Mouse (Mus musculus): ENCODE results near the gene Kdelr3. TPM values are rescaled to one million over a fixed set of nuclear protein-coding genes. Genes with fewer than 3 reads are reported as not detected.
A peak's percentile ranks its signal among the peaks of the same experiment; 100 is the strongest.

Kdelr3 gene
- total and polyA plus RNA-seq, 3 experiments: 4.3 to 14.2 (median 4.8) TPM

DNA sequence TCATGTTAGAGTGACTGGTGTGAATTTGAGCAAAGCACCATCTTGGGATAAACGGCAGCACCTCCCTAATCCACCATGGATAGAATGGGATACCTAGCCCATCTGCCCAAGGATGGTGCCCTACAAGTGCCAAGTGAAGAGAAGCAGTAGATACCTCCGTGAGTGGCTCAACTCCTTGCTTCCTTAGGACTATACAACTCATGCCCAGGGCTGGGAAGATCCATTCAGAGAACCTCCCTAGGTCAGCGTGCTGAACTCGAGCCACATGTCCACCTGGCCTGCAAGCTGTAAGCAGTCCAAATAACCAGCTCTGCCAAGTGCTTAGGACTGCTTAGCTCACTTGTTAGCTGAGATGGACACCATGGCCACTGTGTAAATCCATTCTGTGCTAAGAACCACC, 11.0 kb downstream of the Kdelr3 start:
- no peak overlapping the region for H3K4me3 ChIP-seq
- peaks cover 4% of the 10 kb centered on the region for H3K4me1 ChIP-seq (ENCODE audit: control insufficient read depth, insufficient read depth, low read length)
- DNase-seq: no peak
- no peaks in the 10 kb centered on the region for H3K27me3 ChIP-seq (ENCODE audit: control insufficient read depth, insufficient read depth, low read length)
- H3K79me2 ChIP-seq (replicated peaks; ENCODE audit: control insufficient read depth, insufficient read depth, low read length): no peaks in the 10 kb centered on the region
- intact Hi-C loops (cut with DNase I): no loop called here
- H3K9ac ChIP-seq (ENCODE audit: low read depth, low read length): no peak overlapping the region
- TF ChIP-seq POLR2A (IDR thresholded peaks at IDR 0.05; ENCODE audit: insufficient read depth, low read depth, low read length) (no peak), CTCF (IDR thresholded peaks at IDR 0.05) (no peak), EP300 (IDR thresholded peaks at IDR 0.05; ENCODE audit: insufficient read depth, low read depth, low read length) (no peak)
- 55% methylated on average over 4 of the region's 4 CpGs for WGBS
- no peak overlapping the region for H3K27ac ChIP-seq
- H3K36me3 ChIP-seq (ENCODE audit: control insufficient read depth, insufficient read depth, low read length): peaks cover 28% of the 10 kb centered on the region

DNA sequence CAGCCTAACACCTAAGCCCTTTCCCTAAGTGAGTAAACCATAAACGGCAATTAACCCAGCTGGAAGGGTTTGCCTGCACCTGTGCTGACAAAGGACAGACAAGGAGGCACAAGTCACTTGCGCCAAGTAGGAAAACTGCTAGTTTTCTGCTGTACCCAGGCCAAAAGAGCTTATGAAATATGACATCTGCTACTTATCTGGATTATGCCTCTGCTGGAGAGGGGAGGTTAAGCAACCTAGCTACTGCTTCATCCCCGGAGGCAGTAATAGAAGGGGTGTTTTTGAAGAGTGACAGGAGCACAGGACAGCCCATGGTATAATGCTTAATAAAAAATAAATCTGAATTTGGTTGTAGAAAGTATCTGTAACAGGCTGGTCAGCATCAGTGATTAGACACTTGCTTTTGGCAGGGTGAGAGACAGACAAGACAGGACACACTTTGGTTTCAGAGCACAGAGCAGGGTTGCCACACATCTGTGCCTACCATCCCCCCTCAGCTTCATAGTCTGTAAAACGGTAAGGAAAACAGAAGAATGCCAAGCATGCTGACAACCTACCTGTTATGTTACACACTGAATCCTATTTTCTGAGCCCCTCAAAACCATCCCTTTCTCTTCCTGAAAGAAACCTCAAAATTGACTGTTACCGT, 11.9 kb downstream of the Kdelr3 start:
- no peak overlapping the region for H3K9ac ChIP-seq (ENCODE audit: low read depth, low read length)
- H3K27ac ChIP-seq: no peak overlapping the region
- WGBS: 61% methylated on average over 5 of the region's 5 CpGs
- H3K27me3 ChIP-seq (ENCODE audit: control insufficient read depth, insufficient read depth, low read length): no peaks in the 10 kb centered on the region
- H3K4me1 ChIP-seq (ENCODE audit: control insufficient read depth, insufficient read depth, low read length): peaks cover 4% of the 10 kb centered on the region
- H3K36me3 ChIP-seq (ENCODE audit: control insufficient read depth, insufficient read depth, low read length): peaks cover 32% of the 10 kb centered on the region
- peak; percentile 21; the same call in 1 of the 2 replicates for TF ChIP-seq CTCF (IDR thresholded peaks at IDR 0.05)
- no peak for TF ChIP-seq EP300 (IDR thresholded peaks at IDR 0.05; ENCODE audit: insufficient read depth, low read depth, low read length)
- peak; percentile 32; the same call in 1 of the 2 replicates for TF ChIP-seq POLR2A (IDR thresholded peaks at IDR 0.05; ENCODE audit: insufficient read depth, low read depth, low read length)
- DNase-seq: no peak
- H3K4me3 ChIP-seq: no peak overlapping the region
- H3K79me2 ChIP-seq (replicated peaks; ENCODE audit: control insufficient read depth, insufficient read depth, low read length): no peaks in the 10 kb centered on the region
- intact Hi-C loops (cut with DNase I): loop anchor here (2.0 kb wide), 1 partner anchor 15 kb away; no protein-coding TSS in a partner anchor

DNA sequence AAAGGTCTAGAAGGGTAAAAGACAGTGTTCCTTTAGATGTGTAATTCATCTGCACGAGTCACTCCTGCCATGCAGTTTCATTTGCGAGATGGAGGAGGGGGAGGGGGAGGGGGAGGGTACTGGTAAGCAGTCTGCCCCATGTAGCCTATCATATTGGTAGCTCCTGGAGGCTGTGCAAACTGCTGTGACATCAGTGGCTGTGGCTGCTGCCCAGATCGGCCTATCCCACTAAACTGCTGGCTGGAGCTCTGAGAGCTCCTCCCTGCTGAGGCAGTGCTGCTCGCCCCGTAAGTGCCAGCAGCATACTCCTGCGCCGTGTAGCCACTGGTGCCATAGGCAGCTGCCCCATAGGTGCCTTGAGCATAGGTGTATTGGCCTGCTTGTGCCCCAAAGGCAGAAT, 13.7 kb downstream of the Kdelr3 start:
- WGBS: 54% methylated on average over 7 of the region's 7 CpGs
- Histone ChIP-seq H3K27ac (no peak overlapping the region), H3K79me2 (replicated peaks; ENCODE audit: control insufficient read depth, insufficient read depth, low read length) (no peaks in the 10 kb centered on the region), H3K9ac (ENCODE audit: low read depth, low read length) (no peak overlapping the region), H3K27me3 (ENCODE audit: control insufficient read depth, insufficient read depth, low read length) (no peaks in the 10 kb centered on the region), H3K36me3 (ENCODE audit: control insufficient read depth, insufficient read depth, low read length) (peaks cover 37% of the 10 kb centered on the region), H3K4me3 (no peak overlapping the region), H3K4me1 (ENCODE audit: control insufficient read depth, insufficient read depth, low read length) (peaks cover 4% of the 10 kb centered on the region)
- no peak for DNase-seq
- TF ChIP-seq CTCF (IDR thresholded peaks at IDR 0.05): no peak
- no peak for TF ChIP-seq POLR2A (IDR thresholded peaks at IDR 0.05; ENCODE audit: insufficient read depth, low read depth, low read length)
- no peak for TF ChIP-seq EP300 (IDR thresholded peaks at IDR 0.05; ENCODE audit: insufficient read depth, low read depth, low read length)
- intact Hi-C loops (cut with DNase I): loop anchor here (2.0 to 5.0 kb wide), 2 partner anchors 13 to 638 kb away; no protein-coding TSS in a partner anchor

DNA sequence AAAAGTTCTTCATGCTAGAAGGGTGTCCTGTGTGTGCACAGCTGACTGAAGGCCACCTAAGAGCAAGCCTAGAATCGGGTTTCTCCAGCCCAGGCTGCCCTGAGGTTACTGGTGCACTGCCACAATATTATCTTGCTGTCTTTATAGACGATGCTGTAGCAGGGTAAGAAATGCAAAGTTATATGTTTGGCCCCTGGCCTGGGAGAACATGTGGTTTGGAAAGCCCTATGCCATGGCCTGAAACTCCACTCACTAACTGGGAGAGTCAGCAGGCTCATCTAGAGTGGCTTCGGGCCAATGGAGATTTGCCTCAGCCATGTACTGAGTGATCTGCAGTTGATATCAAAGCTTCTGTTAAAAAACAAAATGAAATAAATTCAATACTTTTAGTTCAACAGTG, 17.6 kb downstream of the Kdelr3 start:
- Histone ChIP-seq H3K36me3 (ENCODE audit: control insufficient read depth, insufficient read depth, low read length) (peaks cover 46% of the 10 kb centered on the region), H3K9ac (ENCODE audit: low read depth, low read length) (no peak overlapping the region), H3K79me2 (replicated peaks; ENCODE audit: control insufficient read depth, insufficient read depth, low read length) (no peaks in the 10 kb centered on the region), H3K4me1 (ENCODE audit: control insufficient read depth, insufficient read depth, low read length) (peaks cover 1% of the 10 kb centered on the region), H3K27ac (no peak overlapping the region), H3K4me3 (no peak overlapping the region), H3K27me3 (ENCODE audit: control insufficient read depth, insufficient read depth, low read length) (no peaks in the 10 kb centered on the region)
- DNase-seq: no peak
- WGBS: 67% methylated on average over 3 of the region's 3 CpGs
- intact Hi-C loops (cut with DNase I): loop anchor here (5.0 kb wide), 1 partner anchor 641 kb away; no protein-coding TSS in a partner anchor
- TF ChIP-seq POLR2A (IDR thresholded peaks at IDR 0.05; ENCODE audit: insufficient read depth, low read depth, low read length) (no peak), CTCF (IDR thresholded peaks at IDR 0.05) (no peak), EP300 (IDR thresholded peaks at IDR 0.05; ENCODE audit: insufficient read depth, low read depth, low read length) (no peak)

DNA sequence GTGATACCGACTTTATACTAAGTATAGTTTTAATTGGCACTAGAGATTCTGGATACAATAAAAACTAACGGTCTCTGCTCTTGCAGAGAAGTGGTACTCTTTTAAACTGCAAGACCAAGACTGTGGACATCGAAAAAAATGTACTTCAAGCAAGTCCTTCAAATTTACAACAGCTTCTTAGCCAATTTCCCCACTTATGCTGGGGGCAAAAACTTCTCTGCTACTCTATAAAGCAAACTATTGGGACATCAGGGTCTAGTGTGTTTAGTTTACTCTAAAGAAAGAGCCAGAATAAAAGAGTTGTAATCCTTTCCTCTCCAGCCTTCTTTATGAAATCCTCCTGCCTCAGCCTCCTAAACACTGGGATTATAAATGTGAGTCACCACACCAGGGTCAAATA, 27.8 kb downstream of the Kdelr3 start:
- Histone ChIP-seq H3K27me3 (ENCODE audit: control insufficient read depth, insufficient read depth, low read length) (no peaks in the 10 kb centered on the region), H3K4me3 (peak overlapping the region; percentile 19; the same call in 1 of the 2 replicates), H3K4me1 (ENCODE audit: control insufficient read depth, insufficient read depth, low read length) (peaks cover 2% of the 10 kb centered on the region), H3K36me3 (ENCODE audit: control insufficient read depth, insufficient read depth, low read length) (peaks cover 54% of the 10 kb centered on the region), H3K9ac (ENCODE audit: low read depth, low read length) (no peak overlapping the region), H3K79me2 (replicated peaks; ENCODE audit: control insufficient read depth, insufficient read depth, low read length) (peaks cover 5% of the 10 kb centered on the region), H3K27ac (no peak overlapping the region)
- DNase-seq: no peak
- WGBS: 65% methylated on average over 3 of the region's 3 CpGs
- TF ChIP-seq POLR2A (IDR thresholded peaks at IDR 0.05; ENCODE audit: insufficient read depth, low read depth, low read length): no peak
- no peak for TF ChIP-seq CTCF (IDR thresholded peaks at IDR 0.05)
- TF ChIP-seq EP300 (IDR thresholded peaks at IDR 0.05; ENCODE audit: insufficient read depth, low read depth, low read length): no peak
- intact Hi-C loops (cut with DNase I): loop anchor here (2.0 kb wide), 1 partner anchor 15 kb away; no protein-coding TSS in a partner anchor

DNA sequence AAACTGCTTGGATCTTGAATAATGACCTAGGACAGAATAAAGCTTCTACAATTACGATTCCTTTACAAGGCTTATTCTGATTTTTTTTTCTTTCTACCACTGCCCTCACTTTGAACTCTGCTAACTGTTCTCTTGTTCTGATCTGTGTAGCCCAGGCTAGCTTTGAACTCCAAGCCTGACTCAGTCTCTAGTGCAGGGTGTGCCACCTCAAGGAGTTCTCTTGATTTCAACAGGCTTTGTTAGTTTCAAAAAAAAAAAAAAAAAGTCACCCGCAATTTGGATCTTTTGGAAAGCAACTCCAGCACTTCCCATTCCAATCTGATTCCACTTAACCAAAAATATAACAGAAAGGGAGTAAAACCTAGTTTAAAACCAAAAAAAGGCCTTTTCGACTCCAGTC, 29.3 kb downstream of the Kdelr3 start:
- H3K4me3 ChIP-seq: peak overlapping the region; percentile 98
- no peaks in the 10 kb centered on the region for H3K27me3 ChIP-seq (ENCODE audit: control insufficient read depth, insufficient read depth, low read length)
- peaks cover 2% of the 10 kb centered on the region for H3K4me1 ChIP-seq (ENCODE audit: control insufficient read depth, insufficient read depth, low read length)
- DNase-seq: no peak
- peak overlapping the region; percentile 94 for H3K9ac ChIP-seq (ENCODE audit: low read depth, low read length)
- WGBS: 1% methylated on average over 3 of the region's 3 CpGs
- H3K36me3 ChIP-seq (ENCODE audit: control insufficient read depth, insufficient read depth, low read length): peaks cover 39% of the 10 kb centered on the region
- H3K79me2 ChIP-seq (replicated peaks; ENCODE audit: control insufficient read depth, insufficient read depth, low read length): peaks cover 5% of the 10 kb centered on the region
- intact Hi-C loops (cut with DNase I): no loop called here
- peak overlapping the region; percentile 100 for H3K27ac ChIP-seq
- no peak for TF ChIP-seq EP300 (IDR thresholded peaks at IDR 0.05; ENCODE audit: insufficient read depth, low read depth, low read length)
- no peak for TF ChIP-seq CTCF (IDR thresholded peaks at IDR 0.05)
- TF ChIP-seq POLR2A (IDR thresholded peaks at IDR 0.05; ENCODE audit: insufficient read depth, low read depth, low read length): no peak

All from heart, adult 2 months (tissue).